Mouse (Mus musculus): ENCODE results near the gene Daw1. TPM values are rescaled to one million over a fixed set of nuclear protein-coding genes. Genes with fewer than 3 reads are reported as not detected.

The Daw1 gene
- polyA plus RNA-seq, 1 experiment, result 0.46 TPM

GRCm38 (mm10) chr1:83187154-83187553 lies 27.6 kb downstream of the Daw1 start:
- no peak for DNase-seq
- H3K4me1 ChIP-seq (ENCODE audit: control insufficient read depth, insufficient read depth, low read length), result no peaks in the 10 kb centered on the region
- 69% methylated on average over 2 of the region's 2 CpGs for WGBS

GRCm38 (mm10) chr1:83209981-83210380 lies 50.4 kb downstream of the Daw1 start:
- 20% methylated on average over 1 of the region's 1 CpGs for WGBS
- DNase-seq, result peak; percentile 37 to 65
- no peak overlapping the region for H3K27ac ChIP-seq (ENCODE audit: insufficient read depth, low read length)
- H3K27me3 ChIP-seq (ENCODE audit: control insufficient read depth, insufficient read depth, low read length), result no peaks in the 10 kb centered on the region
- peaks cover 4% of the 10 kb centered on the region; the same call in 1 of the 2 replicates for H3K4me1 ChIP-seq (ENCODE audit: control insufficient read depth, insufficient read depth, low read length)
- H3K4me3 ChIP-seq (replicated peaks; ENCODE audit: insufficient read depth, low read depth, low read length), result no peak overlapping the region
- no peak for TF ChIP-seq POLR2A (IDR thresholded peaks at IDR 0.05; ENCODE audit: borderline replicate concordance, insufficient read depth, low read length)
- TF ChIP-seq CTCF (IDR thresholded peaks at IDR 0.05; ENCODE audit: borderline replicate concordance, insufficient read depth, low read depth, low read length), result no peak

More at GRCm38 (mm10) chr1:83187154-83187553, 27.6 kb downstream of the Daw1 start:
- Histone ChIP-seq H3K27ac (ENCODE audit: insufficient read depth, low read length) (no peak overlapping the region), H3K4me3 (replicated peaks; ENCODE audit: insufficient read depth, low read depth, low read length) (no peak overlapping the region), H3K27me3 (ENCODE audit: control insufficient read depth, insufficient read depth, low read length) (no peaks in the 10 kb centered on the region)
- TF ChIP-seq POLR2A (IDR thresholded peaks at IDR 0.05; ENCODE audit: borderline replicate concordance, insufficient read depth, low read length), result no peak
- peak; percentile 46 for TF ChIP-seq CTCF (IDR thresholded peaks at IDR 0.05; ENCODE audit: borderline replicate concordance, insufficient read depth, low read depth, low read length)

- peak in 1 of 2 experiments; percentile 53 for DNase-seq
- WGBS, result 21% methylated on average over 1 of the region's 1 CpGs
- Histone ChIP-seq H3K27me3 (ENCODE audit: control insufficient read depth, insufficient read depth, low read length) (no peaks in the 10 kb centered on the region), H3K27ac (ENCODE audit: insufficient read depth, low read length) (no peak overlapping the region), H3K4me1 (ENCODE audit: control insufficient read depth, insufficient read depth, low read length) (no peaks in the 10 kb centered on the region), H3K4me3 (replicated peaks; ENCODE audit: insufficient read depth, low read depth, low read length) (no peak overlapping the region)
- TF ChIP-seq POLR2A (IDR thresholded peaks at IDR 0.05; ENCODE audit: borderline replicate concordance, insufficient read depth, low read length) (no peak), CTCF (IDR thresholded peaks at IDR 0.05; ENCODE audit: borderline replicate concordance, insufficient read depth, low read depth, low read length) (no peak)
Measured at GRCm38 (mm10) chr1:83218260-83218659, 58.7 kb downstream of the Daw1 start.

- H3K27me3 ChIP-seq (ENCODE audit: control insufficient read depth, insufficient read depth, low read length), result no peaks in the 10 kb centered on the region
- H3K4me3 ChIP-seq (replicated peaks; ENCODE audit: insufficient read depth, low read depth, low read length), result no peak overlapping the region
- WGBS, result 33% methylated on average over 1 of the region's 1 CpGs
- TF ChIP-seq POLR2A (IDR thresholded peaks at IDR 0.05; ENCODE audit: borderline replicate concordance, insufficient read depth, low read length) (no peak), CTCF (IDR thresholded peaks at IDR 0.05; ENCODE audit: borderline replicate concordance, insufficient read depth, low read depth, low read length) (peak; percentile 21; the same call in 1 of the 2 replicates)
- DNase-seq, result peak in 1 of 2 experiments; percentile 47
- H3K27ac ChIP-seq (ENCODE audit: insufficient read depth, low read length), result no peak overlapping the region
- H3K4me1 ChIP-seq (ENCODE audit: control insufficient read depth, insufficient read depth, low read length), result peaks cover 14% of the 10 kb centered on the region; the same call in 1 of the 2 replicates
Measured at GRCm38 (mm10) chr1:83223072-83223471, 63.5 kb downstream of the Daw1 start.

GRCm38 (mm10) chr1:83224423-83224960 lies 64.9 kb downstream of the Daw1 start:
- Histone ChIP-seq H3K27me3 (ENCODE audit: control insufficient read depth, insufficient read depth, low read length) (no peaks in the 10 kb centered on the region), H3K27ac (ENCODE audit: insufficient read depth, low read length) (peak overlapping the region; percentile 65; the same call in 1 of the 2 replicates), H3K4me3 (replicated peaks; ENCODE audit: insufficient read depth, low read depth, low read length) (no peak overlapping the region), H3K4me1 (ENCODE audit: control insufficient read depth, insufficient read depth, low read length) (peaks cover 14% of the 10 kb centered on the region; the same call in 1 of the 2 replicates)
- TF ChIP-seq CTCF (IDR thresholded peaks at IDR 0.05; ENCODE audit: borderline replicate concordance, insufficient read depth, low read depth, low read length) (no peak), POLR2A (IDR thresholded peaks at IDR 0.05; ENCODE audit: borderline replicate concordance, insufficient read depth, low read length) (no peak)
- DNase-seq, result peak; percentile 73 to 95

GRCm38 (mm10) chr1:83227946-83228345 lies 68.4 kb downstream of the Daw1 start:
- Histone ChIP-seq H3K4me3 (replicated peaks; ENCODE audit: insufficient read depth, low read depth, low read length) (no peak overlapping the region), H3K27ac (ENCODE audit: insufficient read depth, low read length) (no peak overlapping the region; the same call in 1 of the 2 replicates), H3K4me1 (ENCODE audit: control insufficient read depth, insufficient read depth, low read length) (peaks cover 14% of the 10 kb centered on the region; the same call in 1 of the 2 replicates), H3K27me3 (ENCODE audit: control insufficient read depth, insufficient read depth, low read length) (no peaks in the 10 kb centered on the region)
- peak in 1 of 2 experiments; percentile 66 for DNase-seq
- TF ChIP-seq POLR2A (IDR thresholded peaks at IDR 0.05; ENCODE audit: borderline replicate concordance, insufficient read depth, low read length), result no peak
- TF ChIP-seq CTCF (IDR thresholded peaks at IDR 0.05; ENCODE audit: borderline replicate concordance, insufficient read depth, low read depth, low read length), result no peak
- 15% methylated on average over 3 of the region's 3 CpGs for WGBS

GRCm38 (mm10) chr1:83248235-83248746 lies 88.7 kb downstream of the Daw1 start:
- Histone ChIP-seq H3K4me3 (replicated peaks; ENCODE audit: insufficient read depth, low read depth, low read length) (no peak overlapping the region), H3K27me3 (ENCODE audit: control insufficient read depth, insufficient read depth, low read length) (no peaks in the 10 kb centered on the region), H3K4me1 (ENCODE audit: control insufficient read depth, insufficient read depth, low read length) (peaks cover 21% of the 10 kb centered on the region), H3K27ac (ENCODE audit: insufficient read depth, low read length) (peak overlapping the region; percentile 78; the same call in 1 of the 2 replicates)
- peak; percentile 85 to 99 for DNase-seq
- TF ChIP-seq CTCF (IDR thresholded peaks at IDR 0.05; ENCODE audit: borderline replicate concordance, insufficient read depth, low read depth, low read length) (no peak), POLR2A (IDR thresholded peaks at IDR 0.05; ENCODE audit: borderline replicate concordance, insufficient read depth, low read length) (no peak)
- WGBS, result 4% methylated on average over 1 of the region's 1 CpGs

- DNase-seq, result peak in 1 of 2 experiments; percentile 76
- peaks cover 21% of the 10 kb centered on the region for H3K4me1 ChIP-seq (ENCODE audit: control insufficient read depth, insufficient read depth, low read length)
- no peaks in the 10 kb centered on the region for H3K27me3 ChIP-seq (ENCODE audit: control insufficient read depth, insufficient read depth, low read length)
- H3K27ac ChIP-seq (ENCODE audit: insufficient read depth, low read length), result peak overlapping the region; percentile 87
- H3K4me3 ChIP-seq (replicated peaks; ENCODE audit: insufficient read depth, low read depth, low read length), result no peak overlapping the region
- TF ChIP-seq CTCF (IDR thresholded peaks at IDR 0.05; ENCODE audit: borderline replicate concordance, insufficient read depth, low read depth, low read length) (no peak), POLR2A (IDR thresholded peaks at IDR 0.05; ENCODE audit: borderline replicate concordance, insufficient read depth, low read length) (no peak)
- 13% methylated on average over 1 of the region's 1 CpGs for WGBS
Measured at GRCm38 (mm10) chr1:83251746-83252145, 92.2 kb downstream of the Daw1 start.

Other genes with a start within 250 kb of the Daw1 start
- gene A030005L19Rik, start 246.4 kb upstream of the Daw1 start, polyA plus RNA-seq (2012; rRNA removed), result 2.3 and 2.7 TPM in 2 replicates
- 0.20 TPM in 1 of 2 replicates, not detected in the other for gene A030014E15Rik, start 234.8 kb upstream of the Daw1 start, polyA plus RNA-seq (2012; rRNA removed)
- gene Gm6217, start 228.4 kb upstream of the Daw1 start, polyA plus RNA-seq (2012; rRNA removed), result not detected in 2 replicates
- gene A030003K21Rik, start 216.4 kb upstream of the Daw1 start, polyA plus RNA-seq (2012; rRNA removed), result not detected in 2 replicates
- not detected in 2 replicates for gene Gm7544, start 203.7 kb upstream of the Daw1 start, polyA plus RNA-seq (2012; rRNA removed)
- not detected in 2 replicates for gene Gm47955, start 199.5 kb upstream of the Daw1 start, polyA plus RNA-seq (2012; rRNA removed)
- gene Gm47959, start 159.2 kb upstream of the Daw1 start, polyA plus RNA-seq (2012; rRNA removed), result not detected in 2 replicates
- gene Slc19a3, start 121.3 kb upstream of the Daw1 start, polyA plus RNA-seq (2012; rRNA removed), result 3.5 and 4.4 TPM in 2 replicates
- gene Krtap28-10, start 117.3 kb upstream of the Daw1 start, polyA plus RNA-seq (2012; rRNA removed), result not detected in 2 replicates
- gene Gm47969, start 114.8 kb upstream of the Daw1 start, polyA plus RNA-seq (2012; rRNA removed), result not detected in 2 replicates
- gene A030005K14Rik, start 100.4 kb upstream of the Daw1 start, polyA plus RNA-seq (2012; rRNA removed), result not detected in 2 replicates
- gene Krtap28-13, start 98.8 kb upstream of the Daw1 start, polyA plus RNA-seq (2012; rRNA removed), result not detected in 2 replicates
- not detected in 2 replicates for gene Ccl20, start 43.0 kb upstream of the Daw1 start, polyA plus RNA-seq (2012; rRNA removed)
- gene Sphkap, start 248.4 kb downstream of the Daw1 start, polyA plus RNA-seq (2012; rRNA removed), result 177 and 217 TPM in 2 replicates

All from cerebellum, adult 2 months (tissue).